Mouse (Mus musculus) lung, postnatal 0 days (tissue): ENCODE measurements around the gene Rhof.

Source experiments
- CTCF ChIP-seq: IDR thresholded peaks from 2 replicates; pipeline ENCODE4 v1.5.1; 2016; ENCODE audit warnings: antibody characterized with exemption, mild to moderate bottlenecking
- EP300 ChIP-seq: IDR thresholded peaks from 2 replicates; pipeline ENCODE4 v1.6.1; 2016; ENCODE audit warnings: antibody characterized with exemption, mild to moderate bottlenecking, control low read depth

GRCm38 (mm10) chr5:123057366-123058250 lies 74.9 kb downstream of the Rhof start:
- TF ChIP-seq CTCF (peak; percentile 72), EP300 (peak; percentile 28; the same call in 1 of the 2 replicates)
